ENCODE assay signal across 8 mouse cellular contexts in genomic region chr16:11174671-11175081, GRCm38 (mm10). TPM values are rescaled to one million over a fixed set of nuclear protein-coding genes. Genes with fewer than 3 reads are reported as not detected.
DNase-seq lines count a peak whose midpoint lies in the region; ATAC-seq and TF ChIP-seq lines count a peak whose summit lies in the region.

No protein-coding gene starts in this region.

- TF ChIP-seq CTCF in midbrain, postnatal 0 days (IDR thresholded peaks at IDR 0.05) = peak; percentile 77

- H3K4me3 ChIP-seq in heart, embryonic 13.5 days = peak overlapping the region; percentile 96
- H3K4me3 ChIP-seq in kidney, embryonic 16.5 days (ENCODE audit: low read length) = peak overlapping the region; percentile 93
- H3K4me3 ChIP-seq in midbrain, postnatal 0 days (ENCODE audit: low read depth, low read length) = peak overlapping the region; percentile 87

- peak; percentile 78 for DNase-seq in CD4-positive, CD25-positive, alpha-beta regulatory T cell, adult 2 months (ENCODE audit: low read depth, low spot score)
- DNase-seq in adrenal gland, postnatal 4 days (ENCODE audit: low spot score in 2 of 2) = peak; percentile 3 to 38
- DNase-seq in liver = peak; percentile 63
- DNase-seq in midbrain, postnatal 0 days (ENCODE audit: low spot score) = peak; percentile 73
- peak; percentile 60 to 75 for DNase-seq in spleen, postnatal 36 days (ENCODE audit: low spot score in 2 of 2)

- peak overlapping the region; percentile 88 for H3K4me2 ChIP-seq in heart, embryonic 13.5 days
- peak overlapping the region; percentile 81 for H3K4me2 ChIP-seq in kidney, embryonic 16.5 days (replicated peaks; ENCODE audit: low read depth, low read length)
- peak overlapping the region; percentile 84 for H3K4me2 ChIP-seq in midbrain, postnatal 0 days (ENCODE audit: low read depth, low read length, poor library complexity, severe bottlenecking)

- H3K9ac ChIP-seq in heart, embryonic 13.5 days = peak overlapping the region; percentile 96
- H3K9ac ChIP-seq in kidney, embryonic 16.5 days (replicated peaks; ENCODE audit: low read length) = peak overlapping the region; percentile 93
- peak overlapping the region; percentile 46; the same call in 1 of the 2 replicates for H3K9ac ChIP-seq in midbrain, postnatal 0 days (replicated peaks; ENCODE audit: low read length, poor library complexity, severe bottlenecking)

- 12% methylated on average over 10 of the region's 10 CpGs for WGBS in heart, embryonic 13.5 days
- 1% methylated on average over 10 of the region's 10 CpGs for WGBS in kidney, embryonic 16.5 days
- WGBS in midbrain, postnatal 0 days = 8% methylated on average over 10 of the region's 10 CpGs

- peak; percentile 47; the same call in 1 of the 2 replicates for ATAC-seq in erythroblast, adult 5-6 weeks (replicated peaks; ENCODE audit: low FRiP score, poor library complexity, severe bottlenecking)
- ATAC-seq in heart, embryonic 13.5 days (ENCODE audit: extremely low read depth, insufficient number of reproducible peaks, low FRiP score, low TSS enrichment) = no peak
- ATAC-seq in kidney, embryonic 16.5 days (ENCODE audit: low FRiP score, low TSS enrichment) = no peak
- no peak for ATAC-seq in midbrain, postnatal 0 days (ENCODE audit: low FRiP score)

- peak overlapping the region; percentile 88 for H3K27ac ChIP-seq in heart, embryonic 13.5 days (replicated peaks)
- H3K27ac ChIP-seq in kidney, embryonic 16.5 days (ENCODE audit: low read length) = peak overlapping the region; percentile 90; the same call in 1 of the 2 replicates
- H3K27ac ChIP-seq in midbrain, postnatal 0 days (ENCODE audit: low read depth, low read length) = no peak overlapping the region

- peaks cover 37% of the 10 kb centered on the region for H3K4me1 ChIP-seq in heart, embryonic 13.5 days
- peaks cover 16% of the 10 kb centered on the region for H3K4me1 ChIP-seq in kidney, embryonic 16.5 days (ENCODE audit: insufficient read depth, low read length)
- H3K4me1 ChIP-seq in midbrain, postnatal 0 days (ENCODE audit: insufficient read depth, low read length) = no peaks in the 10 kb centered on the region; the same call in 1 of the 2 replicates

- H3K9me3 ChIP-seq in heart, embryonic 13.5 days = no peaks in the 10 kb centered on the region
- peaks cover 5% of the 10 kb centered on the region; the same call in 1 of the 2 replicates for H3K9me3 ChIP-seq in kidney, embryonic 16.5 days (ENCODE audit: low read length)
- no peaks in the 10 kb centered on the region for H3K9me3 ChIP-seq in midbrain, postnatal 0 days (ENCODE audit: low read length)

- H3K27me3 ChIP-seq in heart, embryonic 13.5 days (replicated peaks) = no peaks in the 10 kb centered on the region
- no peaks in the 10 kb centered on the region for H3K27me3 ChIP-seq in kidney, embryonic 16.5 days (ENCODE audit: insufficient read depth, low read length)
- H3K27me3 ChIP-seq in midbrain, postnatal 0 days (ENCODE audit: insufficient read depth, low read length) = no peaks in the 10 kb centered on the region

- H3K36me3 ChIP-seq in heart, embryonic 13.5 days = no peaks in the 10 kb centered on the region
- H3K36me3 ChIP-seq in kidney, embryonic 16.5 days (ENCODE audit: insufficient read depth, low read length) = no peaks in the 10 kb centered on the region
- H3K36me3 ChIP-seq in midbrain, postnatal 0 days (ENCODE audit: insufficient read depth, low read length) = no peaks in the 10 kb centered on the region

RNA-seq across cellular contexts. Expression of gene Zc3h7a, which starts 1.5 kb away (rescaled TPM):
- 100 to 1,000 TPM in 1 of 2 experiments, 10 to 100 TPM in 1; 94.4 to 117 TPM for total RNA-seq in adrenal gland, postnatal 4 days (2021)
- total RNA-seq in erythroblast, adult 5-6 weeks (2015; ENCODE audit: low replicate concordance) = 53.3 and 83.4 TPM in 2 replicates
- 57.7 and 61.0 TPM in 2 replicates for total RNA-seq in erythroblast, adult 5-6 weeks (2017; ENCODE audit: low replicate concordance)
- polyA plus RNA-seq in heart, embryonic 13.5 days (2015; fragmentation: Nextera tagmentation; extraction: Ambion mirVana) = 57.2 and 60.4 TPM in 2 replicates
- polyA plus RNA-seq in kidney, embryonic 16.5 days (2015; fragmentation: Nextera tagmentation; extraction: Ambion mirVana) = 90.9 and 98.1 TPM in 2 replicates
- total RNA-seq in midbrain, postnatal 0 days (2014; rRNA removed) = 33.3 and 63.4 TPM in 2 replicates
- polyA plus RNA-seq in midbrain, postnatal 0 days (2015; fragmentation: Nextera tagmentation; extraction: Ambion mirVana) = 35.6 and 40.9 TPM in 2 replicates

RNA-seq across cellular contexts. Expression of gene Rsl1d1, which starts 28.5 kb away (rescaled TPM):
- 10 to 100 TPM; 85.4 to 89.7 TPM for total RNA-seq in adrenal gland, postnatal 4 days (2021)
- 35.7 and 61.7 TPM in 2 replicates for total RNA-seq in erythroblast, adult 5-6 weeks (2015; ENCODE audit: low replicate concordance)
- 34.6 and 41.4 TPM in 2 replicates for total RNA-seq in erythroblast, adult 5-6 weeks (2017; ENCODE audit: low replicate concordance)
- 121 and 127 TPM in 2 replicates for polyA plus RNA-seq in heart, embryonic 13.5 days (2015; fragmentation: Nextera tagmentation; extraction: Ambion mirVana)
- polyA plus RNA-seq in kidney, embryonic 16.5 days (2015; fragmentation: Nextera tagmentation; extraction: Ambion mirVana) = 179 and 182 TPM in 2 replicates
- 54.6 and 85.5 TPM in 2 replicates for total RNA-seq in midbrain, postnatal 0 days (2014; rRNA removed)
- 124 and 140 TPM in 2 replicates for polyA plus RNA-seq in midbrain, postnatal 0 days (2015; fragmentation: Nextera tagmentation; extraction: Ambion mirVana)

RNA-seq across cellular contexts. Expression of gene Txndc11, which starts 40.2 kb away (rescaled TPM):
- total RNA-seq in adrenal gland, postnatal 4 days (2021) = 10 to 100 TPM; 44.4 to 50.0 TPM
- total RNA-seq in erythroblast, adult 5-6 weeks (2015; ENCODE audit: low replicate concordance) = 7.3 and 8.8 TPM in 2 replicates
- total RNA-seq in erythroblast, adult 5-6 weeks (2017; ENCODE audit: low replicate concordance) = 9.8 and 18.3 TPM in 2 replicates
- polyA plus RNA-seq in heart, embryonic 13.5 days (2015; fragmentation: Nextera tagmentation; extraction: Ambion mirVana) = 25.9 and 27.0 TPM in 2 replicates
- polyA plus RNA-seq in kidney, embryonic 16.5 days (2015; fragmentation: Nextera tagmentation; extraction: Ambion mirVana) = 33.4 and 34.8 TPM in 2 replicates
- 46.4 and 48.4 TPM in 2 replicates for total RNA-seq in midbrain, postnatal 0 days (2014; rRNA removed)
- polyA plus RNA-seq in midbrain, postnatal 0 days (2015; fragmentation: Nextera tagmentation; extraction: Ambion mirVana) = 25.4 and 30.5 TPM in 2 replicates

Comparison
In these comparisons a context has a peak if more than half of its experiments do, and no peak if none do; other contexts are left out.
1. DNase-seq: peak in every context shown above with its lines; median percentile 78 in CD4-positive, CD25-positive, alpha-beta regulatory T cell, adult 2 months; 73 in midbrain, postnatal 0 days; 68 in spleen, postnatal 36 days; 63 in liver; 20 in adrenal gland, postnatal 4 days.
2. H3K9ac ChIP-seq: peak in every context shown above with its lines; median percentile 96 in heart, embryonic 13.5 days; 93 in kidney, embryonic 16.5 days; 46 in midbrain, postnatal 0 days.